Mouse (Mus musculus) cerebellum, adult (tissue): ENCODE results near the gene Bcar3.

Experiments used
- ATAC-seq: cut with Nextera tagmentation; 2 replicates; pipeline ENCODE4 v1.9.2; 2017; ENCODE audit warnings: mild to moderate bottlenecking, moderate library complexity, mixed read lengths; ENCODE audit not compliant: insufficient number of reproducible peaks, low FRiP score, low TSS enrichment

The Bcar3 gene

GRCm38 (mm10) chr3:122333902-122334301, 40.0 kb downstream of the Bcar3 start:
- ATAC-seq = no peak

DNA sequence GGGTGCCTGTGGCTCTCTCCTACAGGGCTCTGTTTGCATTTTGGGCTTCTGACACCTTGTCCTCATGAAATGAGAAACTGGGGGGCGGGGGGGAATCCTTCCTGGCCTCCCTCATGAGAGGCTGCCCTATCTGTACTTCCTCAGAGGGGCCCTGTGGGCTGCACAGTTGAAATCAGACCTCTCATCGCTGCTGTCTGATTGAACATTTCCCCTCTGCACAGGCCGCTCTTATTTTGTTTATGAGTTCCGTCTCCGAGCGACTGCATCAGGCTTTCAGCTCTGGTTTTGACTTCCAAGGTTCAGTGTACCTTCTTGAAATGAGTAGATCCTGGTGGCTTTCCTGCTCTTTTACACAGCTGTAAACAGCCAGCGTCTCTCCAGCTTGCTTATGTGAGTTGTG, 40.4 kb downstream of the Bcar3 start:
- no peak for ATAC-seq

DNA sequence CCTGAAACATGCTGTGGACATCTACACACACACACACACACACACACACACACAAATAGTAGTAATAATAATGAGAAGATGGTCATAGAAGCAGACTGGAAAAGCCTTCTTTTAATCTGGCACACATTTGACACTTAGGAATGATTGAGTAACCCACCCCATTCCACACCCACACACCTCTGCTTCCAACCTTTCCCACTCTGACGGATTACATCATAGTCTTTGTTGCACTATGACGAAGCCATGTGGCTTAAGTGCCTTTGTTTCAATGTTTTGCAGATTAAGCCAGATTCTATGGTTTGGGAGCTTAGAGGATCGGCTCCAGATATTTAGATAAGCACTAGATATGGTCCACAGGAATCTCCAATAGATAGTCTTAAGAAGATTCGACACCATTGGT, 42.1 kb downstream of the Bcar3 start:
- ATAC-seq = no peak

GRCm38 (mm10) chr3:122337992-122338391, 44.1 kb downstream of the Bcar3 start:
- ATAC-seq = no peak

DNA sequence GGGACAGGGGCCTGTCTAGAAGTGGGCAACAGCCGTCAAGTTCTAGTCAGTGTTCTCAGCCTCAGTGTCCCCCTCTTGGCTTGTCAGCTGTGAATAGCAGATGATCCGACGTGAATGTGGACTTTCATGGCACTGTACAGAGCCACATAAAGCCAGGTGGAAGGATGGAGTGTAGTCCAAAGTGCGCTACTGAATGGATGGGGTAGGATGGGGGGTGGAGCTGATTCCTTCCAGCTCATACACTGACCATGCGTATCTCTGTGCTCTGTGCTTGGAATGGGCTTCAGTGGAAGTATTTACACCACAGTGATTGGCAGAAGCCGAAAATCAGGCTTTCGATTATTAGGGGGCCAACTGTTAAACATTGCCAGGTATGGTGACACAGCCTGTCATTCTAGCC, 45.0 kb downstream of the Bcar3 start:
- ATAC-seq = no peak

DNA sequence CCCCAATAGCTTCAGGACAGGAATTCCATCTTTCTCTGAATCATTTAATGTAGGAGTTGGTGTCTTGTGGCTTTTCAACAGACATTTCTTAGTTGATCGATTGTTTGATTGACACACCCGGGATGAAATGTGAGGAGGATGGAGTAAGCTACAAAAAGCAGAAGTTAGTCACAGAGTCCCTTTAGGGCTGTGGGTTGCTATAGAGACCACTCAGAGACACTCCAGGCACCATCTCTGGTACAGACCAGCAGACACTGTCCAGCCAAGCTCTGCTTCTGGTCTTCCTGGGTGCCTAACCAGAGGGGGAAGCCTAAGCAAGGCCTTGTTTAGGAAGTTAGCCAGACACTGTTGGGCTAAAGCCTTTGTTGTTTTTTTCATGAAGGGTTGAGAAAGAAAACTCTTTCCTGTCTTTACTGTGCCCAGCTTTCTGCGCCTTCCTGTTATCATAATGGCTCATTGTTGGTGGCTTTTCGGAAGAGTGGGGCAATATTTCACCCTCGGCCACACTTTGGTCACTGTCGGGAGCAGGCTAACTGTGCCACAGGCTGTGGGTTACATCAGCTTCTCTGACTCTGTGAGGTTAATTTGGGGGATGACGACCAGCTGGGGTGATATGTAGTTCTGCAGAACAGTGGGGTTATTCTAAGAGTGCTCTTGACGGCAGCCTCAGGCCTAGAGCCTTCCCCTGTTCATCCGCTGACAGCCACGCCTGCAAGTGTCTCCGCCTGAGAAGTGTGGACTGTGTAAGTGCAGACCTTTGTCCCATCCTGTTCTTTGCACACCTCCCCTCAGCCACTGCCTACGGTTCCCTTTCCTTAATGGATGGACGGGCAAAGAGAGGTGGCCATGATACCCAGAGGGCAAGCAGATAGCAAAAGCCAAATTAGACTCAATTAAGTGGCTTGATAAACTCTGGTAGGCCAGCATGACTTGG, 46.5 kb downstream of the Bcar3 start:
- ATAC-seq = no peak

- ATAC-seq = no peak
These were observed 49.5 kb downstream of the Bcar3 start for GRCm38 (mm10) chr3:122343437-122343853.

- no peak for ATAC-seq
These were observed 50.4 kb downstream of the Bcar3 start for GRCm38 (mm10) chr3:122344350-122344749.

DNA sequence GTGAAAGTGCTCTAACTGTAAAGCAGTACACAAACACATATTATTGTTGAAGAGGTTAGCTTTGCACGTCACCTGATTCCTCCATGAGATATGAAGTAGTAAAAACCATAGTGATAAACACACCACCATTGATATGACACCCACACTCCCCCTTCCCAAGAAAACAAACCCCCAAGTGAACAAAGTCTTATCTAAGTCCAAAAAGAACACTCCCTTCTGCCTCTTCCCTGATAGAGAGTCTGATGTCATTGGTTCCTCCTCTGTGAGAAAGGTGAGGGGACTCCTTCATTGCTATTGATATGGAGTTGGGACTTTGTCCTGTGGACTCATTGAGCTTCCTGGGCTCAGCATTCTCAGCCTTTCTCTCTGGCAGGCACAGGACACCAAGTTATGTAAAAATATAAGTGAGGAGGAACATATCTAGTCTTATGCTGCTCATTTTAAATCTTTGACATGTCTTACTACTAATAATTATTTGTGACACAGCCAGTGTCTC, 52.1 kb downstream of the Bcar3 start:
- no peak for ATAC-seq

DNA sequence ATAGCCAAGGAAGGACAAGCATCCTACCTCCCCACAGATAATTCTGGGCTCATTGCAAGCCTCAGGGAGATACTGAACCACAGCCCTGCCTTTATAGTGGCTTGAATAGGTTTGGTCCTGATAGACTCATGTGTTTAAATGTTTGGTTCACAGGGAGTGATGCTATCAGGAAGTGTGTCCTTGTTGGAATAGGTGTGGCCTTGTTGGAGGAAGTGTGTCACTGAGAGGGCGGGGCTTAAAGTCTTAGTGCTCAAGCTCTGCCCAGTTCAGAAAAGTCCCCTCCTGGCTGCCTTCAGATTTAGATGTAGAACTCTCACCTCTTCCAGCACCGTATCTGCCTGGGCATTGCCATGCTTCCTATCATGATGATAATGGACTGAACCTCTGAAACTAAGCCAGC, 52.7 kb downstream of the Bcar3 start:
- no peak for ATAC-seq

DNA sequence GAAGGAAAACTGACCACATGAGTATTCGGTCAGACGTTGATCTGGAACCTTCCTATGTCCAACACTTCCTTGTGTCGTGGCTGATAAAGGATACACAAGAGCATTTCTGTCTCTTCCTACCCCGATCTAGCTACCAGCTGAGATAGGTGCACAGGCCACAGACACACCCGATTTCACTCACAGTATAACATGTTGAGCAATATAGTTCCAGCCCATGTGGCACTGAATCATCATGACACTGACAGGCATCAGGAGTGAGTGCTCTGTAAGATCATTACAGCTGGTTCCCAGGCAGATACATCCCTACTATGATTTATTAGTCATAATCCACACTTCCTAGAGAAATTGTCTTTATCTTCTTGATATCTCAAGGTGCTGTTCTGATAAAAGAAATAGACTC, 54.7 kb downstream of the Bcar3 start:
- ATAC-seq = no peak

- ATAC-seq = no peak
These were observed 58.9 kb downstream of the Bcar3 start for GRCm38 (mm10) chr3:122352801-122353200.

DNA sequence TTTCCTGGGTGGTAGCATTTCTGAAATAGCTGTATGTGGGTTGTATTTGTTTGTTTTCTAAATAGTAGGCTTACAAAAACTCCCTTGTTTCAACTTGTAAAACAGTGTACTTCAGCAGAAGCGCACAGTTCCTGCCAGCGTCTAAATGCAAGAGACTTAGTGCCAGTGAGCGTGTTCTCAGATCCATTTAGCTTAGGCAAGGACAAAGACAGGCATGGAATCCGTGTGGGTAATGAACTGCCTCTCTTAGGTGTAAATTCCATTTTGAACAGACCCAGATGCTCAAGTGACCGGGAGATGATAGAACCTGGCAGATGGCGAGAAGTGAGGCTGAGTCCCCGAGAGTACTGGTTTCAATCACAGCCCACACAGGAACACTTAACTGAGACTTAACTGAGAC, 65.5 kb downstream of the Bcar3 start:
- no peak for ATAC-seq

- ATAC-seq = no peak
These were observed 66.0 kb downstream of the Bcar3 start for GRCm38 (mm10) chr3:122359954-122360353.

DNA sequence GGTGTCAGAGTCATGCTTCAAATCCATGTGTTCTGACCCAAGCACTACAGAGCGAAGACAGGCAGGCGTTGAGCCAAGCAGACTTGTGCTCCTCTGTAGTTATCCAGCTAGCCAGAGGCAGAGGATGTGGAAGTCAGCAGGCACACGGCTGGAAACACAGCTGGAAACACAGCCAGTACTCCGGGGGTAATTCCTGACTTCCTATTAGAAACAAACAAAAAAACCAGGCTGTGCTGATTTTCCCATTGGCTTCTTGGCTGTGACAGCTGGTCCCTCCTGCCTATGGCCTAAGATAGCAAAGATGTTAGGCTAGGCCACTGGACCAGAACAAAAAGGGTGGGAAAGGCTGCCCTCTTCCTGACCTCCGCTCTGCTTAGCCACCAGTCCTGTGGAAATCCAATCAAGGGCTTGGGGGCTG, 66.8 kb downstream of the Bcar3 start:
- no peak for ATAC-seq

DNA sequence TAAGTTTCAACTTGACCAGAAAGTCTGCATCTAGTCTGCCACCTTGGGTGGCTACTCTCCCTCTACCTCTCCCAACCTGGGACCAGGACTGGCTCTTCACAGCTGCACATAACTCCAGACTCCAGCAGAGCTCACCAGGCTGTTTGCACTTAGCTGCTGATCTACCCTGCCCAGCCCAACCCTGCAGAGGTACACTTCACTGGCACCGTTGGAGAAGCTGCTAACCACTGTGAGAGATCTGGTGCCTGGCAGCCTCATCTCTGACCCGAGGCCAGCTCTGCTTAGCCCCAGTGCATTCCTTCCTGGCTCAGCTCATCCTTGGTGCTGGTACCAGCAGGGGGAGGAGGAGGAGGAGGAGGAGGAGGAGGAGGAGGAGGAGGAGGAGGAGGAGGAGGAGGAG, 68.8 kb downstream of the Bcar3 start:
- no peak for ATAC-seq

- no peak for ATAC-seq
These were observed 70.6 kb downstream of the Bcar3 start for GRCm38 (mm10) chr3:122364565-122364964.

- ATAC-seq = no peak
These were observed 71.4 kb downstream of the Bcar3 start for GRCm38 (mm10) chr3:122365326-122365725.

DNA sequence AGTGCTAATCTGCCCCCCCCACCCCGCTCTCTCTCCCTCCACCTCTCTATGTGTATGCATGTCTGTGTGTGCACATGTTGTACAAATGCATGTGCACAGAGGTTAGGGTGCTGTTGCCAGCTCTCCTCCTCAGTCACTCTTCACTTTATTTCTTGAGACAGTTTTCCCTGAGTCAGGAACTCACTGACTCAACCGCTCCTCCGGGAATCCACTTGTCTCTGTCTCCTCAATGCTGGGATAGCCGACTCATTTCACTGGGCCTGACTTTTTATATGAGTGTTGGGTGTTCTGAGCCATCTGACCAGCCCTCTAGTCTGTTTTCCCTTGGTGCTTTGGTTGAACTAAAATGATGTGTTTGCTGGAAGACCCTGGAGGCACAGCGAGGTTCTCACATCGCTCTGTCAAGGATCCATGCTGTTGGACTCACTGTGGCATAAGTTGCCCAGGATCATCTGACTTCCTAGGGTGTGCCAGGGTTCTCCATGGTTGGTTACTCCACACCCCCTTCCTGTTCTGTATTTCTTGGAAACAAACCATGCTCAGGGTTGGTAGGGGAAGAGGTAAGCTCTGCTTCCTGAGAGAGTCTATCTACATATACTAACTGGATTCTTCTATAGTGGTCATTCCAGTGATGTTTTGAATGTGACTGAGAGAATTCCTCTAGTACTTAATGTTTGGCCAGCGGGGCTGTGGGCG, 77.9 kb downstream of the Bcar3 start:
- no peak for ATAC-seq

GRCm38 (mm10) chr3:122372617-122373016, 78.7 kb downstream of the Bcar3 start:
- no peak for ATAC-seq

- ATAC-seq = no peak
These were observed 82.1 kb downstream of the Bcar3 start for GRCm38 (mm10) chr3:122376011-122376410.
